Mouse (Mus musculus) thymus, adult 2 months (tissue): Measurements from ENCODE around the gene Elovl3.

Experiments
- CTCF ChIP-seq: fragments of 200-500 bp; IDR thresholded peaks from 2 replicates; pipeline ENCODE4 v1.5.1; 2012; ENCODE audit warnings: mild to moderate bottlenecking, control low read depth, low read length, moderate library complexity, borderline replicate concordance; ENCODE audit not compliant: control insufficient read depth, poor library complexity, insufficient read depth; ENCODE audit errors: extremely low read depth
- POLR2A ChIP-seq: fragments of 200-500 bp; IDR thresholded peaks from 2 replicates; pipeline ENCODE4 v1.6.1; 2012; ENCODE audit warnings: mild to moderate bottlenecking, low read length, control low read depth, moderate library complexity; ENCODE audit not compliant: control insufficient read depth, poor library complexity, insufficient read depth; ENCODE audit errors: extremely low read depth

DNA sequence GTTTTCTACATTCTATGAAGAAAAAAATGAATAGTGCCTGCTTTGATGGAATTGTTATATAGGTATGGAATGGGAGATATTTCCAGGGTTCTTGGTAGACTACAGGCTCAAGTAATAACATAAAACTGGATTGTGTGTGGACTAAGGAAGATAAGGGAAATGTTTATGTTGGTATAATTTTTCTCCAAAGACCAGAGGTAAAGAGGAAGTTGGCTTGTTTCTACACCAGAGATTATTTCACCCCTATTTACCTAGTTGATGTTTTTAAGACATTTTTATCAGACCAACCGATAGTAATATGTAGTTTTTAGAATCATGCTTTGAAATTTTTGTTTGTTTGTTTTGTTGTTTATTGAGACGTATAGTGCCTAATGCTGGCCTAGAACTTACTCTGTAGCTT is 48.6 kb downstream of the Elovl3 start:
- TF ChIP-seq POLR2A (no peak), CTCF (no peak)
